Mouse (Mus musculus): Measurements from ENCODE around the gene Stard7.

Stard7 gene

DNA sequence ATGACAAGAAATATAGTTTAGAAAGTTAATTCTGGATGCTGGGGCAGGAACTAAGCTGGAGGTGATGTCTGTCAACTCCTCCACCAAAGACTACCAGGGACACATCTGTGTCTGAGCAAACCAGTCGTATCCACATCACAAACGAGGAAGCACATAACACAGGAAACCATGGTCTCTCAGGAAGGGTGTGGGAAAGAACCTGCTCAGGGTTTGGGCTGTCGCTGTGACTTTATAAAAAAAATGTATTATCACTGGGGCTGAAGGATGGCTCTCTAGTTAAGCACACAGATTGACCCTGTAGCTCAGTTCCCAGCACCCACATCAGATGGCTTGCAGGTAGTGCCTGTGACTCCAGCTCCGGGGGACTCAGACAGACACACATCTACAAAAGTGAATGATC lies 49.1 kb downstream of the Stard7 start:
- DNase-seq (ENCODE audit: low read depth, low spot score) = no peak

GRCm38 (mm10) chr2:127322671-127323285 lies 52.8 kb downstream of the Stard7 start:
- DNase-seq (ENCODE audit: low read depth, low spot score) = no peak

DNA sequence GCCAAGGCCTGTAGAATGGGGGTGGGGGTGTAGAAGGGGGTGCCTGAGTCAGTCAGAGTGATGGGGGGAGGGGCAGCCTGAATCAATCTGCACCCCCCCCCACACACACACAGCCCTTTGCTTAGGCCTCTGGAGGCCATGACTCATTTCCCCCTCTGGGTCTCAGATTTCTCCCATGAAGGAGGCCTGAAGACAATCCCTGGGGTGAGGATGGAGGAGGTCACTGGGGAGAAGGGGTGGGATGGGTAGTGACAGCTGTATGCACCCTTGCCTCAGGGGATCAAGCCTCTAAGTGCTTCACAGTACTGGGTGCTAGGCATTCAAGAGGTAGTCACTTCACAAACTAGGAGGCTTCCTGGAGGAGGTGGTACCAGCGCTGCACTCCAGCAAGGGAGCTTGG lies 53.6 kb downstream of the Stard7 start:
- no peak for DNase-seq (ENCODE audit: low read depth, low spot score)

DNA sequence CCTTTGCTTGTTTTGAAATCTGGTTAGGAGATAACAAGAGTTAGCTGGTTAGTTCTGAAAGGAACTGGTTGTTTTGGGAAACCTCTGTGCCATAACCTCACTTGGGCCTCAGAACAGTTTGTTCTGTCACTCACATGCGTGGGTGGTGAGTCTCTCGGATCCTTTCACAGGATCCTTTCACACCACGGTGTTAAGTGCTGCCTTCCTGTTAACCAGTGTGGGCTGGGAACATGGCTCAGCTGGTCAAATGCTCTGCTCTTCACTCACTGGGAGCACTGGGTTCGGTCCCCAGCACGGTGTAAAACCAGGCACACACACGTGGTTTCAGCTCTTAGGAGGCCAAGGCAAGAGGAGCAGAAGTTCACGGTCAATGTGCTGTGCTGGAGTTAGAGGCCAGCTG lies 54.4 kb downstream of the Stard7 start:
- no peak for DNase-seq (ENCODE audit: low read depth, low spot score)

- DNase-seq (ENCODE audit: low read depth, low spot score) = no peak
These were observed 58.3 kb downstream of the Stard7 start for GRCm38 (mm10) chr2:127328090-127328851.

DNA sequence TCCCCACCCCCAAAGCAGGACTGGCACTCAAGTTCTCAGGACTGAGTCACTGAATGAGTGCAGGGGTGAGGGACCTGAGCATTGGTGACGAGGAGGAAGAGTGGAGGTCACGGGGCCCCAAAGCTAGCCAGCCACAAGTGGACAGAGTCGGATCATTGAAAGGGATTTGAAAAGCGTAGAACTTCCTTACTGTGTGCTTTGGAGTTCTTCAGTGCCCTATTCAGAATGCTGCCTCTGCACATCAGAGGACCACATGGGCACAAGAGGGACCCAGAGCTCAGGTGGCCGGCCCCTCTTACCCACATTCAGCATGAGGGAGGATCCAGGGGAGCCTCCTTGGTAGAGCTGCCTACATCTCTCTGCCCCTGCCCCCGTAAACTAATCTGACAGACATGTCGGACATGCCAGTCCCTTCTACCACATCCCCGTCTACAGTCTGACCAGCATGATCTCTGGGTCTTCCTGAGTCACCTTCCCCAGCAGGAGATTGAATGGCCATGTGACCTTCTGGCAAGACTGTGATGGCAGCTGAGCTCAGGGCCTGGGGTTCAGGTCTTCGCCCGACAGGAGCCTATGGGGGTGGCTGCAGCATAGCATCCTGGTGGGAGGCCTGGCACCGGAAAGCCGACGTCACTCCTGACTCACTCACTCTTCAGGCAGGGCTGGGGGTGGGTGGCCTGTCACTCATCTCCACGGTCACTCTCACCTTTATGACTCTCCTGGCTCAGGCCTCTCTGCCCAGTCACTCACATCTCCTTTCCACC lies 63.0 kb downstream of the Stard7 start:
- DNase-seq (ENCODE audit: low read depth, low spot score) = no peak

- no peak for DNase-seq (ENCODE audit: low read depth, low spot score)
These were observed 64.1 kb downstream of the Stard7 start for GRCm38 (mm10) chr2:127333945-127334603.

DNA sequence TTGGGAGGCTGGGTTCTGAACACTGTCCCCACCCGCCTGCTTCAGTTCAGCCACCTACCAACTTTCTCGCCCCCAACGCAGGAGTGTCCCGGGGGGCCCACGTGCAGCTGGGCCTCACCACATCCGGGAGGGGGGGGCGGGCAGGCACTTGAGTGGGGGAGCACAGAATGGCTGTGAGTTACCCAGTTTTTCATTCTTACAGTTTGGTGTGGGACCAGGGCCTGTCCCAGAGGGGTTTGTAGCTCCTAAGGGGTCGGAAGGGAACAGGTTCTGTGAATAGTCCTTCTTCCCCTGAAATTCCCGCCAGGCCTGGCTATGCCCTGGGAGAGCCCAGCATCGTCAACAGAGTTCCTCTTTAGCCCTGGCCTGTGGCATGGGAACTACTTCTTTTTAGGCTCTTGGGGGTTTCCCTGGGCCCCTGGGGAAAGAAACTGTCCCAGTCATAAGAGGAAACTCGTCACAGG lies 65.1 kb downstream of the Stard7 start:
- no peak for DNase-seq (ENCODE audit: low read depth, low spot score)

GRCm38 (mm10) chr2:127335767-127336496 lies 65.9 kb downstream of the Stard7 start, which contains the start of gene Dusp2:
Gene Dusp2 (plus strand): TSS chr2:127336159.
- DNase-seq (ENCODE audit: low read depth, low spot score) = peak; percentile 40

DNA sequence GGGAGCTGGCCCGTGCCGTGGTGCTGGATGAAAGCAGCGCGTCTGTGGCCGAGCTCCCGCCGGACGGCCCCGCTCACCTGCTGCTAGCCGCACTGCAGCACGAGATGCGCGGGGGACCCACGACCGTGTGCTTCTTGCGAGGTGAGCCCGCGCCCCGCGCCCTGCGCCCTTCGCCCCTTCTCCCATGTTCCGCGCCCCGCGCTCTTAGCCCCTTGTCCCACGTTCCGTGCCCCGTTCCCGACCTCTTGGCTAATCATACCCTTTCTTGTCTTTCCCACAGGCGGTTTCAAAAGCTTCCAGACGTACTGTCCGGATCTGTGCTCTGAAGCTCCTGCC lies 66.4 kb downstream of the Stard7 start:
- DNase-seq (ENCODE audit: low read depth, low spot score) = no peak

DNA sequence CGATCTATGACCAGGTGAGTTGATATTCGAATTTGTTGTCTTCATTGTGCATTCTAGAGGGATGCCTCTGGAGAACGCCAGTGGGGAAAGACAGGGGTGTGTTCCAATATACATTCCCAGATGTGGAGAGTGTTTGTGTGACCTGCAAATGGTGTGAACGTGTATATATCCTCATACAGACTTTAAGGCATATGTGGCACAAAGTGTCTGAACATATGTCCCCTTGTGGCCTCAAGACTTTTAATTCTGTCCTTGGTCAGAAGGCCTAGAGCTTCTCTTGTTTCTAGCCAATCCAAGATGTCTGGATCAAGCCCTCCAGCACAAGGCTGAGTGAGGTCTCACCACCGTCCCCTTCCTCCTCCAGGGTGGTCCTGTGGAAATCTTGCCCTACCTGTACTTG lies 66.9 kb downstream of the Stard7 start:
- DNase-seq (ENCODE audit: low read depth, low spot score) = no peak

- no peak for DNase-seq (ENCODE audit: low read depth, low spot score)
These were observed 67.5 kb downstream of the Stard7 start for GRCm38 (mm10) chr2:127337531-127337930.

DNA sequence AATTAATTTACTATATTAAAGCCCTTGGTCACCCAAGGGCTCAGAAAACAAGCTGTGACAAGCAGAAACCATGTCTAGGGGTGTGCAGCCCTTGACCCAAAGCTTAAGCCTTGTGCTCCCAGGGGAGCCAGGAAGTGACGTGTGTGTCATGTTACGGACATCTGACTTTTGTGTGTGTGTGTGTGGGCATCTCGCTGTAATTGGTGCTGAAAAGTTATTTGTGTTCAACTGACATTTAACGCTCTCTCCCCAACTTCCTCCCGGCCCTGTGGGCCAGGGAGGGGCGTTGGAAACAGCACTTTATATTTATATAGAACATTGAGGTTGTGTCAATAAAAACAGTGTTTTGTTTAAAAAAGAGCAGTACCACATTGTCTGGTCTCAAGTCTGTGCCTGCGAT lies 68.0 kb downstream of the Stard7 start:
- DNase-seq (ENCODE audit: low read depth, low spot score) = no peak

DNA sequence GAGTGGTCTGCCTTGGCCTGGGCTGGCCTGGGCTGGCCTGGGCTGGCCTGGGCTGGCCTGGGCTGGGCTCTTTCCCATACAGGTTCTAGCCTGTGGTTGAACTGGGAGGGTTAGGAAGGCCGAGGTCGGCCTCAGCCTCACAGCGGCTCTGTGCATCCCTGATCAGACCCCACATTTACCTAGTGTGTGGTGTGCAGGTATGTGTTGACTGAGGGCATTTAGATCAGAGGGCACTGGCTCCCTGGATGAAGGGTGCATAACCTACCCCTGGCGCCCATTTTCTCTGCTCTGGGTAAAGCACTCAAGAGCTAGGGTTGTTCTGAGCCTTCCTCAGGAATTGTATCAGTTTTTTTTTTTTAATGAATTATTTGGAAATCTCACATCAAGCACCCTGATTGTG lies 68.4 kb downstream of the Stard7 start, which contains the start of gene Astl:
TSS of gene Astl (plus strand) at position 224 of the 400 bp plus-strand sequence.
- no peak for DNase-seq (ENCODE audit: low read depth, low spot score)

DNA sequence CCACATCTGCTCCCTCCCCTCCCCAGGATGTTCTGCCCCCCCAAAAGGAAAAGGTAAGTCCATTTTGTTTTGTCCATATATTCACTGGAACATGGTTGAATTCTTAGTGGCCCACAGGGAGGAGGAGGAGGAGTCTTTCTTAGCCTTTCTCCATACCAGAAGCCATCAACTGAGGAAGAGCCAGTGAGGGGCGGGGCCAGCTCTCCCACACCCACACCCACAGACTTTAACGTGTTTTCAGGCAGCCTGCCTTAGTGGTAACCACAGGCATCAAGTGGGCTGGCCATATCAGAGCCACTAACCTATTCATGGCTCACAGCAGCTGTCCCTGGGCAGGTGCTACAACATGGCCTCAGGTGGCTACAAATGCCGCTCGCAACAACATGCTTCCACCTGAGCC lies 68.8 kb downstream of the Stard7 start:
- no peak for DNase-seq (ENCODE audit: low read depth, low spot score)

- DNase-seq (ENCODE audit: low read depth, low spot score) = no peak
These were observed 69.2 kb downstream of the Stard7 start for GRCm38 (mm10) chr2:127339262-127339661.

GRCm38 (mm10) chr2:127341159-127341558 lies 71.1 kb downstream of the Stard7 start:
- DNase-seq (ENCODE audit: low read depth, low spot score) = peak; percentile 61

- DNase-seq (ENCODE audit: low read depth, low spot score) = no peak
These were observed 76.3 kb downstream of the Stard7 start for GRCm38 (mm10) chr2:127346334-127346733.

DNA sequence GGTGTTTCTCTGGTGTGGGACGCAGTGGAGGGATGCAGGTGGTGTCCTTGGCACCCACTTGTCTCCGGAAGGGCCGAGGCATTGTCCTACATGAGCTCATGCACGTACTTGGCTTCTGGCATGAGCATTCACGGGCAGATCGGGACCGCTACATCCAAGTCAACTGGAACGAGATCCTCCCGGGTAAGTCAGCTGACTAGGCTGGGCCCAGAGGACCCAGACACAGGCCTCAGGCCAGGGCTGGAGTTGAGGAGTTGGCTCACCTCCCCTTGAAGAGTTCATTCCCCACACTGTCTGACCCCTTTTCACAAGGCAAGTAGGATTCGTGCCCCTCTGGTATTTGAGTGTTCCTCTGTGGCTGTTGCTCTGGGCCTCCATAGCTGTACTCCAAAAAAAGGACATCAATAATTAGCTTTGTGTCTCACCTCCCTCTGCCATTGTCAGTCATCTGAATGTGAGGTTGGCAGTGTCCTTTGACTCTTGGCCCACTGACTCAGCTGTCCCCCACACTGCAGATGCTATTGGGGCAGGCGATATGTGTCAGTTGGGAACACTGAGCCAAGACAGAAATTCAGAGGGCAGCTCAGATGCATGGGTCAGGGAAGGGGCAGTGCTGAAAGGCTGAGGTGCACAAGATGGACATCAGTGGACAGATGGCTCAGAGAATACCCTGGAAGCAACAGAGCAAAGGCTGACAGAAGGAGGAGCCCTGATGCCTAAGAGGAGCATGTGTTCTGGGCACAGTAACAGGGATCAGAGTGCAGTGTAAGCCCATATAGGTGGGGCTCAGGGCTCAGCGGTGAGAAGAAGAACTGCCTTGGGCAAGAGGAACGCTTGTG lies 77.3 kb downstream of the Stard7 start:
- no peak for DNase-seq (ENCODE audit: low read depth, low spot score)

All from forelimb bud, embryonic 11.5 days (tissue).